9 mouse cellular contexts compared by ENCODE assay signal in genomic region chr16:93767548-93767947, GRCm38 (mm10). TPM values are rescaled to one million over a fixed set of nuclear protein-coding genes. Genes with fewer than 3 reads are reported as not detected.
DNase-seq lines count a peak whose midpoint lies in the region; ATAC-seq and TF ChIP-seq lines count a peak whose summit lies in the region.
"Had no signal": no experiment of that assay in that cellular context is flagged by ENCODE, and none has a peak within 500 bp of the region (broad histone marks: within the 10 kb centered on the region; RNA-seq: fewer than 3 reads in every experiment).

No protein-coding gene starts in this region.

- no peak for DNase-seq in liver, embryonic 14.5 days (ENCODE audit: low read depth in 3 of 3, low spot score in 3 of 3)
- DNase-seq in liver: no peak
- DNase-seq in thymus, postnatal 36 days: peak; percentile 27 to 45
- no peak for DNase-seq in gastrocnemius, postnatal 14 days
- DNase-seq in frontal cortex, postnatal 25 days (ENCODE audit: low spot score in 2 of 2): no peak
- DNase-seq in spleen, adult 12 weeks (ENCODE audit: low spot score): no peak

- H3K4me2 ChIP-seq in liver, embryonic 14.5 days (ENCODE audit: low read depth): no peak overlapping the region

- WGBS in liver, embryonic 14.5 days (ENCODE audit: insufficient replicate concordance): 21% methylated on average over 6 of the region's 6 CpGs

- H3K4me1 ChIP-seq in liver, embryonic 14.5 days (replicated peaks; ENCODE audit: control insufficient read depth in 2 of 2, insufficient read depth in 2 of 2, low read length in 1 of 2): peaks cover 0 to 2% of the 10 kb centered on the region in 2 experiments; a peak in 2 of 4 replicates

- intact Hi-C loops in gastrocnemius, postnatal 14 days (cut with DNase I; ENCODE audit: low total_unique reads): loop anchor here (10.0 kb wide), 1 partner anchor 83 kb away; the partner anchor contains the start of gene Cbr3

- no peaks in the 10 kb centered on the region for H3K36me3 ChIP-seq in liver, embryonic 14.5 days (replicated peaks; ENCODE audit: control insufficient read depth, insufficient read depth, low read depth)

- no peak for TF ChIP-seq CTCF in liver, embryonic 14.5 days (IDR thresholded peaks at IDR 0.05; ENCODE audit: low read depth)

- H3K27ac ChIP-seq in liver, embryonic 14.5 days: no peak overlapping the region

- ATAC-seq in liver, embryonic 14.5 days (ENCODE audit: insufficient read depth): no peak
- peak; percentile 62 for ATAC-seq in activated CD4-positive, CD25-positive, alpha-beta regulatory T cell, adult 4 months
- ATAC-seq in megakaryocyte, adult 5-6 weeks (ENCODE audit: poor library complexity, severe bottlenecking): peak; percentile 72

- H3K27me3 ChIP-seq in liver, embryonic 14.5 days (ENCODE audit: control insufficient read depth, insufficient read depth, low read length): no peaks in the 10 kb centered on the region

- H3K9ac ChIP-seq in liver, embryonic 14.5 days (replicated peaks): no peak overlapping the region

- no peak overlapping the region for H3K4me3 ChIP-seq in liver, embryonic 14.5 days (ENCODE audit: insufficient read depth in 1 of 2, low read depth in 2 of 2, low read length in 2 of 2)
- H3K4me3 ChIP-seq: erythroblast, embryonic 14.5 days had no signal

- no peaks in the 10 kb centered on the region for H3K9me3 ChIP-seq in liver, embryonic 14.5 days (ENCODE audit: control insufficient read depth, low read length)

- peak; percentile 42; the same call in 1 of the 2 replicates for TF ChIP-seq EP300 in liver, embryonic 14.5 days (IDR thresholded peaks at IDR 0.05; ENCODE audit: low read depth)

RNA-seq across cellular contexts. Expression of gene Dop1b, which starts 55.8 kb away (rescaled TPM):
- 11.8 and 13.4 TPM in 2 replicates for polyA plus RNA-seq in liver, embryonic 14.5 days (2012; rRNA removed)
- 11.6 and 14.4 TPM in 2 replicates for polyA plus RNA-seq in liver, embryonic 14.5 days (2014; fragmentation: Nextera tagmentation; extraction: Ambion mirVana)
- polyA plus RNA-seq in activated CD4-positive, CD25-positive, alpha-beta regulatory T cell, adult 4 months (2017; shearing (Covaris generic)): 10 to 100 TPM; 24.5 to 25.5 TPM
- total RNA-seq in megakaryocyte, adult 5-6 weeks (2015): 20.3 and 38.8 TPM in 2 replicates
- 10.5 and 15.2 TPM in 2 replicates for total RNA-seq in megakaryocyte, adult 5-6 weeks (2017)
- total RNA-seq in gastrocnemius, postnatal 14 days (2021): 10 to 100 TPM; 25.7 to 28.5 TPM

Comparison
In these comparisons a context has a peak if more than half of its experiments do, and no peak if none do; other contexts are left out.
1. DNase-seq: peak in thymus, postnatal 36 days (2 of 2); none in liver, embryonic 14.5 days (0 of 3), liver (single experiment), gastrocnemius, postnatal 14 days (single experiment), frontal cortex, postnatal 25 days (0 of 2) and spleen, adult 12 weeks (single experiment).